Mouse (Mus musculus): ENCODE data around the gene Cyth1.
A peak's percentile ranks its signal among the peaks of the same experiment; 100 is the strongest.

Gene Cyth1

GRCm38 (mm10) chr11:118225056-118225836, 23.1 kb downstream of the Cyth1 start:
- no peak for DNase-seq (ENCODE audit: low spot score)

- DNase-seq (ENCODE audit: low spot score) = no peak
Measured at GRCm38 (mm10) chr11:118223416-118224067, 24.9 kb downstream of the Cyth1 start.

- no peak for DNase-seq (ENCODE audit: low spot score)
Measured at GRCm38 (mm10) chr11:118222917-118223316, 25.5 kb downstream of the Cyth1 start.

GRCm38 (mm10) chr11:118222351-118222885, 26.0 kb downstream of the Cyth1 start:
- no peak for DNase-seq (ENCODE audit: low spot score)

GRCm38 (mm10) chr11:118220561-118221262, 27.7 kb downstream of the Cyth1 start:
- no peak for DNase-seq (ENCODE audit: low spot score)

GRCm38 (mm10) chr11:118219066-118219465, 29.3 kb downstream of the Cyth1 start:
- no peak for DNase-seq (ENCODE audit: low spot score)

- DNase-seq (ENCODE audit: low spot score) = no peak
Measured at GRCm38 (mm10) chr11:118216468-118216867, 31.9 kb downstream of the Cyth1 start.

- no peak for DNase-seq (ENCODE audit: low spot score)
Measured at GRCm38 (mm10) chr11:118215928-118216458, 32.4 kb downstream of the Cyth1 start.

- DNase-seq (ENCODE audit: low spot score) = no peak
Measured at GRCm38 (mm10) chr11:118212636-118213112, 35.7 kb downstream of the Cyth1 start.

- no peak for DNase-seq (ENCODE audit: low spot score)
Measured at GRCm38 (mm10) chr11:118211749-118212635, 36.4 kb downstream of the Cyth1 start.

- DNase-seq (ENCODE audit: low spot score) = no peak
Measured at GRCm38 (mm10) chr11:118210962-118211361, 37.4 kb downstream of the Cyth1 start.

- DNase-seq (ENCODE audit: low spot score) = no peak
Measured at GRCm38 (mm10) chr11:118210116-118210515, 38.3 kb downstream of the Cyth1 start.

- no peak for DNase-seq (ENCODE audit: low spot score)
Measured at GRCm38 (mm10) chr11:118209376-118209775, 39.0 kb downstream of the Cyth1 start.

- no peak for DNase-seq (ENCODE audit: low spot score)
Measured at GRCm38 (mm10) chr11:118208672-118209272, 39.6 kb downstream of the Cyth1 start.

- DNase-seq (ENCODE audit: low spot score) = no peak
Measured at GRCm38 (mm10) chr11:118207424-118208033, 40.9 kb downstream of the Cyth1 start.

- DNase-seq (ENCODE audit: low spot score) = no peak
Measured at GRCm38 (mm10) chr11:118206267-118206666, 42.1 kb downstream of the Cyth1 start.

- DNase-seq (ENCODE audit: low spot score) = no peak
Measured at GRCm38 (mm10) chr11:118203469-118203868, 44.9 kb downstream of the Cyth1 start.

- DNase-seq (ENCODE audit: low spot score) = peak; percentile 80
Measured at GRCm38 (mm10) chr11:118202410-118203233, 45.8 kb downstream of the Cyth1 start.

- DNase-seq (ENCODE audit: low spot score) = no peak
Measured at GRCm38 (mm10) chr11:118201833-118202409, 46.5 kb downstream of the Cyth1 start.

Measured in left cerebral cortex, adult 11 months (tissue).